Mouse (Mus musculus) B cell, adult 2 months (primary cell): Measurements from ENCODE around the gene Cdhr2.

ENCODE experiments used
- DNase-seq, 2 experiments: peaks; one replicate each; pipeline ENCODE4 v3.0.0; 2022

Cdhr2 gene

DNA sequence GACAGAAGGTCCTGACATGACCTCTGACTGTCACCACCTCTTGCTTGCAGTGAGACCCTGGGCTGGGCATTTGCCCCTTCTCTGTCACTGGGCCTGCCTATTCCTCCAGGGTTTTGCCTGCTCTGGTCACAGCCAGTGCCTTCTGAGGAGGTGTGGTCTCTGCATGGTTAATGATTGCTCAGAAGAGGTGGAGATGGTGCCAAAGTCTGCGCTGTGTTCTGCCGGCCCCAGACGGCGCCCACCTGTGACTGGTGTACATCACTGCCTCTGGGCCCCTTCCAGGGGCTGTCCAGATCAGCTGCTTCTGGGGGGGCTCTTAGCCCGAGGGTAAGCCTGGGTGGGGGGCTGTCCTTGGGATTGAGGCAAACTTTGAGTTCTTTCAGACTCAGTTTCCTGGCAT lies at the start of gene Cdhr2:
Cdhr2 (plus strand) TSS at position 219 of the 400 bp plus-strand sequence.
- no peak for DNase-seq

DNA sequence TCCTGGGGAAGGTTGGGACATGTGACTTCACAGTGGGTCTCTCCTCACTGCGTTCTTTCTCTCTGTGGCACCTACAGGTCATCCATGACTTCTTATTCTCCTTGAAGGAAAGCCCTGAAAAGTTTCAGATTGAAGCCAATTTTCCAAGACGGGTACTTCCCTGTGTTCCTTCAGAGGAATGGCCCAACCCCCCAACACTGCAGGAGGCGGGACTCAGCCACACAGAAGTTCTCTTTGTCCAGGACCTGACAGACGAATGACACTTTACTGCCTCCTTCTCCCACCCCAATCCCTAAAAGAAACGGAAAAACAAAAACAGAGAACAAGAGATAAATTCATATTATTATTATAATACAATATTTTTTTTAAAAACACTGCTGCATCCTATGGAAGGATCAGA lies 40.4 kb upstream of the Cdhr2 start:
- no peak for DNase-seq

DNA sequence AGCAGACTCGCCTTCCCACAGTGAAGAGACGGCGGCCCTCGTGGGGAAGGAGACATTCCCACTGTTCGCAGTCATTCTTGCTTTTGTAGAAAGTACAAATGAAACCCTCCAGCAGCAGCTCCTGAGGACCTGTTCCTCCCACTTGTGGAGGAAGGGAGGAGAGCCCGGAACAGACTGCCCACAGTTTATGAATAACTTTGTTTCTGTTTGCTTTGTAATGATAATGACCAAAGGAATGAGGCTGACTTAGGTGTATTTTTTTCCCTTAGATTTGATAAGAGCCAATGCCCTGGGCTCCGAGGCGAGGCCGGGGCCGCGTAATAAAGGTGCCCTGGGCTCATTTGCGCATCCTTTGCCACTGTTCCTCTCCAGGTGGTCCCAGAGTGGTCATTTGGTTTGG lies 39.9 kb upstream of the Cdhr2 start:
- no peak for DNase-seq

DNA sequence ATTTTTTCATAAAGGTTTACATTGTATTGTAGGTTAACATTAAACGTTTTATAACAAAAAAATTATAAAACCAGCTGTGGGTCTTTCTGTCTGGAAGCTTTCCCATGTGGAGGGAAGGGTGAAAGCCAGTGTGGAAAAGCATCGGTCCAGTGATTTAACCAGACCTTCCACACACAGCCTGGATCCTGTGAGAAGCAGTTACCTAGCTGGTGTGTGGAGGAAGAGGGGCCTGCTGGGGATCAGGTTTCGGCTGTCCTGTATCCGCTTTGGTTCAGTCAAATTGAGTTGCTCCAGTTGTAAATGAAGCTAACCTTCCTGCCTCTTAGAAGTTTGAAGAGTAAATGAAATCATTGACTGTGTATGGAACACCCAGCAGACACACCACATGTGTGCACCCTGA lies 37.3 kb upstream of the Cdhr2 start:
- DNase-seq: no peak

DNA sequence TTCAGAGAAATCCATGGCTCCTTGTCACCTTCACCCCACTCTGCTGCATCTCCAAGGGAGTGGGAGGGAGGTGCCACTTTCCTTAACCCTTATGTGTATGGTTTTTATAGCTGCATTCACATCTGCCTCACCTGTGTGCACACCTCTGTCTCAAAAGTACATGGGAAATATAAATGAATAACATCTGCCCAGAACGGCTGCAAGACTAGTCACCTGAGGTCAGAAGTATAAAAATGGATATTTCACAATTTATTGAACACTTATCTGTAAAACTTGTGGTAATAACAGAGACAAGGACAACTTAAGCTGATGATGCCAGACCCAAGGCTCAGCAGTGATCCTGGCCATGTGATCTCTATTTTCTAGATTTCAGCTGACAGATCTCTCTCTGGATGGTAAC lies 36.8 kb upstream of the Cdhr2 start:
- no peak for DNase-seq

DNA sequence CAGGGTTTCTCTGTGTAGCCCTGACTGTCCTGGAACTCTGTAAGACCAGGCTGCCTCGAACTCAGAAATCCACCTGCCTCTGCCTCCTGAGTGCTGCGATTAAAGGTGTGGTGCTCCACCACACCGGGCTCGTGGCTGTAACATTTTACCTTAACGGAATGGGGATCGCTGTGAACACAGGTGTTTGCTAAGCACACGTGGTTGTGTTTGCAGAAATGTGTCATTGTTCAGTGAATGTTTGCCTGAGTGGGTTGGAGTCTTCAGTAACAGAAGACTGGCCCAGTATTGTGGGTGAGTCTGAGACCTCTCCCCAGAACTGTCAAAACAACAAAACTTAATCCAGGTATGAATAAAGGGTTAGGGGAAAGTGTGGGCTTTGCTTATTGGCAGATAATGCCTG lies 36.2 kb upstream of the Cdhr2 start:
- DNase-seq: no peak

DNA sequence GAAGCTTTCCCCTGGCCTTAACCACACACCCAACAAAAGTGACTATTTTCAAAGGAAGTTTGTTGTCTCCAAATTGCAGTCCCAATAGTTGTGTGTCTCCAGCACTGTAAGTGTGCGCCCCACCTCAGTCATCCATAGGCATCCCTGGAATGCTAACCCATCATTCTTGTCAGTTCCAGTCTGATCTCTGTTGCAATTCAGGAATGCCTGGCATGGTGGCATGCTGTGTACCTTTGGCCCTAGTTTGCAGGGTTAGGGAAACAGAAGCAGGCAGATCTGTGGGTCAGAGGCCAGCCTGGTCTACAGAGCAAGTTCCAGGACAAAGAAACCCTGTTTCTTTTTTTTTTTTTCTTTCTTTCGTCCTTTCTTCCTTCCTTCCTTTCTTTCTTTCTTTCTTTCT lies 30.8 kb upstream of the Cdhr2 start:
- DNase-seq: no peak

DNA sequence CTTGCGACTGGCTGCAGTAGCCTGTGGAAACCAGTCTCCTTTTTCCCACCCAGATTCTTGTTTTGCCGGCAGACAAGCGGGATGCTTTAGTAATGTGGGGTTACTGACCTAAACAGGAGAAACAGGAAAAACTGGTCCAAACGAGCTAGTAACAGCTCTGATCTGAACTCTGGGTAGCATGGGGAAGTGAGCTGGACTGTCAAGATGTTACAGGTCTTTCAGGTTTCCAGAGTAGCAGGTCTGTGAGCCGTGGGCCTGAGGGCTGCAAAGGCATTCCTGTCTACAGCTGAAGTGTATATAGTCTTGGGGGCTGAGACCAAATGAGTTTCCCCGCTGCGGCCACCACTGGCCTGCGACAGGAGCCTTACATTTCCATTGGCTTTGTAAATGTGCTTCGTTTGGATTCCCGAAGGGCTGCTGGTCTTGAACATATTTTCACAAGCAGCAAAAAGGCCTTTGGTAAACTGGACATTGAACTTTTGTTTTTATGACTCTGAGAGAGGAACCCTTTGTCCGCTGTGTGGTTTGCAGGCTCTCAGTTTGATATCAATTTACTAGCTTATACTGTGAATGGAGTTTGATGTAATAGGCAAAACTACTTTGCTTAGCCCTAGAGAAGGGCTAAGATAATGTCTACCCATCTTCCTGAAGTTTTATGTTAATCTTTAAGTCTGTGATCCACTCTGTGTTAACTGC lies 25.2 kb upstream of the Cdhr2 start:
- no peak for DNase-seq

DNA sequence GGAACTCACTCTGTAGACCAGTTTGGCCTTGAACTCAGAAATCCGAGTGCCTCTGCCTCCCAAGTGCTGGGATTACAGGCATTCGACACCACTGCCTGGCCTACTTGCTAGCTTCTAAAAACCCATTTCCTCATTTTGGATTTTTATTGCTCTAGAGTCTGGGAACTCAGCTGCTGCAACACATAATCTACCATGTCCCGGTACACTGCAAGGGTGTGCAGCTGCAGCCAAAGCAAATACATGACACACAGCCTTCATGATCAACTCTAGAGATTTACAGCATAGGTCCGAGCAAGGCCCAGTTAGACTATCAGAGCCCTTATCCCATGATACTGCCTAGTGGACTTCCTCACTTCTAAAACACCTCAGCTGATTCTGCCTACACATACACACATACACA lies 23.0 kb upstream of the Cdhr2 start:
- no peak for DNase-seq

DNA sequence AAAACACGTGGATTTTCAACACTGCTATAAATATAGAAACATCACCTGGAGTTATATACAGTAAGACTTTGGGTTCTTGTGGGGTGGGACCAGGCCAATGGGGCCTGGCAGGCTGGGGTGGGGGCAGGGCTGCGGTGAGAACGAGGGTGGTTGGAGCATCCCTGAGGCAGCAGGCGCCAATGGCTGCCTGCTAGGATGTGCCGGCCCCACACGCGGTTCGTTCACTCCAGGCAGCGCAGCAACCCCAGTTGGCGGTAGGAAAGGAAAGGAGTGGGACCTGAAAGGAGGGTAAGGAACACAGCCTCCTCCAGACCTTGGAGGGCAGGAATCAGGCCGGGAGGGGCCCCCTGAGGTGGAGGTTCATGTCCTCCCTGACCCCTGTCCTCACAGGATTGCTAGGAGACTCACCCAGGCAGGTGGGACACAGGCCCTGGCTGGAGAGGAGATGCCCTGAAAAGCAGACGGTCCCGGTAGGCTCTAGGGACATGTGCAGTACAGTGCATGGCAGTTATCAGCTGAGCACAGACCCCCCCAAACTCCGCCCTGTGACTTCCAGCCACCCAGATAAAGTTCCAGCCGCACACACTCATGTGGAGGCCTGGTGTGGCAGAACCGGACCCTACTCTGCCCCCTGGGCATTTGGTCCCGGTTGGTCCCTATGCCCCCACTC lies 20.9 kb upstream of the Cdhr2 start:
- DNase-seq: no peak

DNA sequence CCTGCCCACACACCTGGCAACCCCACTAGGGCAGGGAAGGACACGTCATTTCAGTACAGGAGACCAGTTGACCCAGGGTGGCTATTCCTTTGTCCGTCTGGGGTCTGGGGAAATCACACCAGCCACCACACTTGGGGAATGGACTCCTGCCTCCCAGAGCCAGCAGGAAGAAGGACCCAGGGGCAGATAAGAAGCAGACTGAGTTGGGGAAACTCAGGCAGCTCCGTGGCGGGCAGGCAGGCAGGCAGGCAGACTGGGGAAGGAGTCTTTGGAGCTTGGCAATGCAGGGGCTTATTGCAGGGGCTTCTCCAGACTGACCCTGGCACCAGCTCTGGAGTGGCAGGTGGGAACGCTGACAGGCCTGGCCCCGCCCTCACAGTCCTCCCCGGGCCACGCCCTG lies 20.0 kb upstream of the Cdhr2 start:
- DNase-seq: no peak

DNA sequence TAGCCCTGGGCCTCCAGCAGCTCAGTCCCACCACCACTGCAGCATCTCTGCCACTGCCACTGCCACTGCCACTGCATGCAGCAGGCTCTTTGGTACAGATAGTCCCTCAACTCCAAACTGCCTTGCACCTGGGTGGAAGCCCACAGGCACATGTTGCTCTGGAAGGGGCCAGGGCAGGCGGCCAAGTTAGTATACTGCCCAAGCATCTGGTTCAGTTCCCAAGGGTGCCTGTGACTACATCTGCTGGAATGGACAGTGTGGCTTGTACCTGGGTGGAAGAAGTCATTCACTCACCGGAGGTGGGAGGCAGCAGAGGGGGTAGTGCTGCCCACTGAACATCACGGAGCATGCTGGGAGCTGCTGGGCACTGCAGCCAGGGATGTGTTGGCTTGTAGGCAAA lies 18.0 kb upstream of the Cdhr2 start:
- no peak for DNase-seq

DNA sequence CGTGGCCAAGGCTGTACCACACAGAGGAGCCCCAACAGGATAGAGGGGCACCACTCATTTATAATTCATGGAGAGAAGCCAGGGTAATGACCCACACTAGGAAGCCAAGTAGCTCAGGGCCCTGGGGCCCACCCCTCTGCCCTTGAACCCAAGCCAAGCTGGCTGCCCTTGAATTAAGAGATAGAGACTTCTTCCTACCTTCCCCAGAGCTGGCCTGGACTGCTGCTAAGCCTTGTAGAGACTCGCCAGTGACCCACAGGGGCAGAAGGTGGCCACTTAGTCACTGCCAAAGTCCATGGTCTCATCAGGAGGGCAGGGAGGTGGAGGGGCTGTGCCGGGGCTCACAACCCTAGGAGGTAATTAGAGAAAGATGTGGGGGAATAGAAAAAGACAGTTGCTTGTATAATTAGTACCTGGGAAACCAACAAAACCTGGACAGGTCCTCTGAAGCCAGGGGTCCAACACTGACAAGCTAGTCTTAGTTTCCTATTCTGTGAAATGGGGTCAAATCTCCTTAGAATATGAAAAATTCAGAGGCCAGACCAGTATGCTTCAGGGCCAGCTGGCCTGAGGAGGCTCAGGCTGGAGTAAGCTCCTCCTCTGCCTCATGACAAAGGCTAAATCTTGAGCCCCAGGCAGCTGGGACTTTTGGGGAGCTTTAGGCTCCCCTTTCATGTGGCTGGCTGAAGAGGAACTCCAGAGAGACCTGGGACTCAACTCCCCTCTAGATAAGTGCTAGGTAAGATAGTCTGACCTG lies 16.9 kb upstream of the Cdhr2 start:
- no peak for DNase-seq

DNA sequence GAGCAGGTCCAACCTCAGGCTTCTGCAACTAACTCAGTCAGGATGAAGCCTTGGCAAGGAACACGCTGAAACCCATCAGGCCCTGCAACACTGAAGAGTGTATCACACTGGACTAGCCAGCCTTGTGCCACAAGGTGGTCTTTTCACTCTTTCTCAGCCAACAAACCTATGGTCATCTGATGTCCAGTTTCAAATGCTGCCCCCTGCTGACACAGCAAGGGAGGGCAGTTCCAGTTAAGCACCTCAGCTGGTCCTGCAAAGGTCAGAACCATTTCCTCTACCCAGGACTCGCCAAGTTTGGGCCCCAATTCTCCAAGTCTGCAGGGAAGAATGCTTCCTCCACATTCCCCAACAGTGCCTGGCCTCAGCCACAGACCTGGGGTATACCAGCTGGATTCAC lies 16.1 kb upstream of the Cdhr2 start:
- no peak for DNase-seq

DNA sequence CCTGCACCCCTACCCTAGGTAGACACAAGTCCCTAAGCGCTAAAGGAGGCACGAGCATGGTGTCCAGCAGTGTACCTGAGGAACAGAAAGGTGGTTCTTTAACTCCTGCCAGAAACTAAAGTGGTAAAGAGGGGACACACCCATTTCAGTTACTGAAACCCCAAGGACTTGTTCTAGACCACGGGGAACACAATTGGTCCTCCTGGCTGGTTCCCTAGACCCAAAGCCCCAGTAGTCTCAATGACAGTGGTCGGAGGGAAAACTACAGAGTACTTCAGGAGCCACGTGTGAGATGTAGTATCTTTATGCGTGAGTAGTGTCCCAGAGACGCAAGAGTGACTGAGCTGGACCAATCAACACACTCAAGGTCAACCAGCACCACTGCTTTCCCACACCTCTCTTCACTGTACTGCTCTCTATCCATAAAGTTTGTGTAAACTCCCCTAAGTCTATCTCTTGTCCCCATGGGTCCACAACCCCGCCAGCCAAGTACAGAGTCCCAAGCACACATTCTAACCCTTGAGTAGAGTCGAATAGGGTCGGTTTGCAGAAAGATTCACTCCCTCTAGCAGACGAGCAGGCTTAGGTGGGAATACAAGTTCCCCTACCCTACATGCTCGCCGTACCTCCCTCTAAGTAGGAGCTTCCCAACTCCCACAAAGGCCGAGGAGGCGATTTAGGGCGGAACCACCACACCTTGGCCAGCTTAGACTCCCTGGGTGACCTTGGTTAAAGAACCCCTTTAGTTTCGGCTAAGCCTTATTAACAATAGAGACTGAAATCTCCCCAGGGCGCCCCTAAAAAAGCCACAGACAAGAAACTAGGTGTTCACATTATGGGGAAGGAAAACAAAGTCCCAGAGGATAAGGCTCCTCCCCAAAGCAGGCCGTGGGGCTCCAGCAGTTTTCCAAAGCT lies 14.9 kb upstream of the Cdhr2 start:
- DNase-seq: no peak

DNA sequence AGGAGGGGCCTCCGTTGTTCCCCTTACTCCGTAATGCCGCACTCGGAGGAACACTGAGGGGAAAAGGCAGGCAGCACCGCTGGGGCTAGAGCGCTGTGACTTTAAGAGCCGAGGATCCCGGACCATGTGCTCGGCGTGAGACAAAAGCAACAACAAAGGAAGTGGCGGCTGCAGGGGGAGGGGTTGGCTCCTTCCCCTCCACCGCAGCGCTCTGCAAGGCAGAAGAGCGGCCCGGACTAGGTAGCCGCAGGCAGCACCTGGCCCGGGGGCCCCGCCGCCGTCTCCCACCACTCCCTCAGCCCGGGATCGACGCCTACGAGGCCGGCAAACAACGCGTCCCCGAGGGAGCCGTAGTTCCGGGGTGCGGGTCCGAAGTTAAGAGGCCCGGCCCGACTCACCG lies 14.2 kb upstream of the Cdhr2 start:
- peak; percentile 87 to 88 for DNase-seq

DNA sequence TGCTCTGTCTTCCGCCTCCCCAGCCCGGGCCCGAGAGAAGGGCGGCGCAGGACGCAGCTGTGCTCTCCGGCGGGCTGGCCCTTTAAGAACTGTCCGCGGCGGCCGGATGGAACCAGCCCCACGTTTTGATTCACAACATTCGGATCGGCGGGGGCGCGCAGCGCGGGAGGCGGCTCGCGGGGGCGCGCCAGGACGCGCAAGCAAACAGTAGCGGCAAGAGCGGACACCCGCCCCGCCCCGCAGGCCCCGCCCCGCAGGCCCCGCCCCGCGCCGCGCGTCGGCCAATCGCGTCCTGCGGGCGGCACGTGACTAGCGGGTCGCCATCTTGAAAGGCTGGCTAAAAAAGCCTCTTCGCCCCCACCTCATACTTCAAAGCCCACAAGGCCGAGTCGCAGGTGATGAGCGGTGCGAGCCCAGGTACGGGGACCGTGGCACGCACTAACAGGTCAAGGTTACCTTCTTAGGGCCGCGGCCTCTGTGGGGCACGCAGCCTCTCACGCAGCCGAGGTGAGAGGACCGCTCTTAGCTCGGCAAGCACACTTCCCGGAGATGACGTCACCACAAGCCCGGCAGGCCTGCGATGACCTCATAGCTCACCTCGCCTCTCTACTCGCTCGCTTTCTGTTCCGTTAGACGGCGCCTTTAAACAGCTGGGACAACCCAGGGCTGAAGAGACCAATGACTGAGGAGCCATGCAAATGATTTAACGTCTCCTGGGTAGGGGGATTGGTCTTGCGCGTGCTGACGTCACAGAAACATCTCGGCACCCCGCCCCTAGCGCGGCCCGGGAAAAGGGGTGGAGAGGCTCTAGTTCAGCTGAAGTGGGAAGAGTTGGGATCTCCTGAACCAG lies 13.5 kb upstream of the Cdhr2 start:
- DNase-seq: peak; percentile 99

DNA sequence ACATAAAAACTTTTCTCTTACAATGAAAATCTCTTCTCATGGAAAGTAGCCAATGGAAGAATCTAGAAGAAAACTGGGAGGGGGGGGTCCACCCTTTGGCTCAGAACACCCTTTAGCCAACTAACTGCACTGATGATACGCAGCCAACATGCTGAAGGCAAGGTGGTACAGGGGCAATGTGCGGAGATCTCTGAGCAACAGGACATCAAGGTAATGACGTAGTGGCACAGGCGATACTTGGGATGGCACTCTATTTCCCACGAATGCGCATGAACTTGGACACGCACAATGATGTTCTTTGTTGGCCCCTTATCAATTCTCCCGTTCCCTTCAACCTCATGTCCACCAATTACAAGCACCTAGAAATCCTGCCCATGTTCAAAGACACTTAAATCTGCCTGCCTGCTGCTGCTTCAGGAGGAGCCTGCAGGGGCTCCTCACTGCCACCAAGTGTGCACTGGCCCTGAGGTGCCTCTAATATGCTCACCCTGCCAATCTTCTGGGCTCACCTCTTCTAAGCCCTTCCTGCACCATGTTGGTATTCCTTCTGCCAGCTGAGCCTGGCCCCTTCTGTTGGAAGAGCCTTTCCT lies 11.0 kb upstream of the Cdhr2 start:
- DNase-seq: no peak

DNA sequence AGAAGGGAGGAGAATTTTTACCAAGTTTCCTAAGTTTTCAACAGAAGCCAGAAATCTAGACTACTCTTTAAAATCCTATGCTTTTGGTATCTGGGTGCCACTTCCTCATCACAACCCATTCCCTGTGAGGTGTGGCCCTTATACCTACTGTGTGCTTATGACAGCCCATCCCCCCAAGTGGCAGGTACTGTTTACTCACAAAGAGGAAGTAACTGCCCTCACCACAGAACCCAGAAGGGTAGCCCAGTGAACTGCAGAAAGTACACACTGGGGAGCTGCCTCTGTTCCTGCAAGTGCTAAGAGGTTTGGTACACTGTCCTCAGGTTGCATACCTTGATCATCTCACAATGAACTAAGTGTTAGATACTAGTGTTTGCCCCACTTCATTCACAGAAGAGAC lies 9.5 kb upstream of the Cdhr2 start:
- peak; percentile 76 to 81 for DNase-seq

DNA sequence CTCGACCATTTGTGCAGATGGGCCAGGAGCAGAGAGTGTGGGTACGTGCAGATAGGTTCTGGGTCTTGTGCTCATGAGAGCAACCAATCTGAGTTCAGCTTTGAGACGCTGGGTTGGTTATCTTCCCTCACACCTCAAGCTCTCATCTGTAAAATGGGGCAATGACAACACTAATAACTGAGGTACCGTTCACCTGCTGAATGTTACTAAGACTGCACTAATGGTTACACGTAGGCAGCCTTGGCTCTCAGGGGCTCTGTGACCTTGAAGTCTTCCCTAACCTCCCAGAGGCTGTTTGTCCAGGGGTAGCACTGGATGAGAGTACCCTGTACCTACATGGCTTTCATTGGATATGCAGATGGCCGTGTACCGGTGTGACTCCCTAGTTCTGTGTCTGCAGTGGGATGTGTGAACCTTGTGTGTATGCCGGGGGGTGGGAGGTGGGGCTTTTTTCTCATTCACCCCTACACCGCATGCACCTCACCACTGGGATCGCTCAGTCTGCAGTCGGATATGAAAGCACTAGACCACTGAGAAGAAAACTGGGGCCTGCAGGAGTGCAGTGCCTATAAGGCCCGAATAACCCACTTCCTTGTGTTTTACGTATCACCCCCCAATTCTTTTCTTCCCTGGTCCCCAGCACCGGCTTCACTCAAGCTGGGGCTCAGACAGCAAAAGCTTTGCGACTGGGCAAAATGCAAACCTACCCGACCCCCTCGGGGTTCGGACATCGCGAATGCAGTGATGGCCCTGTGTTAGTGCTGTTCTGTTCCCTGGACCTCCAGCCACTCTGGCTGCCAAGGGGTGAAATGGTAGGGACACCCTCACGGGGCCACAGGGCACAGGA lies 8.3 kb upstream of the Cdhr2 start:
- DNase-seq: no peak
